Mouse (Mus musculus): ENCODE data around the gene Zfp3. TPM values are rescaled to one million over a fixed set of nuclear protein-coding genes. Genes with fewer than 3 reads are reported as not detected.

The Zfp3 gene
- polyA plus RNA-seq (2012; rRNA removed): 9.1 TPM in 2 replicates

DNA sequence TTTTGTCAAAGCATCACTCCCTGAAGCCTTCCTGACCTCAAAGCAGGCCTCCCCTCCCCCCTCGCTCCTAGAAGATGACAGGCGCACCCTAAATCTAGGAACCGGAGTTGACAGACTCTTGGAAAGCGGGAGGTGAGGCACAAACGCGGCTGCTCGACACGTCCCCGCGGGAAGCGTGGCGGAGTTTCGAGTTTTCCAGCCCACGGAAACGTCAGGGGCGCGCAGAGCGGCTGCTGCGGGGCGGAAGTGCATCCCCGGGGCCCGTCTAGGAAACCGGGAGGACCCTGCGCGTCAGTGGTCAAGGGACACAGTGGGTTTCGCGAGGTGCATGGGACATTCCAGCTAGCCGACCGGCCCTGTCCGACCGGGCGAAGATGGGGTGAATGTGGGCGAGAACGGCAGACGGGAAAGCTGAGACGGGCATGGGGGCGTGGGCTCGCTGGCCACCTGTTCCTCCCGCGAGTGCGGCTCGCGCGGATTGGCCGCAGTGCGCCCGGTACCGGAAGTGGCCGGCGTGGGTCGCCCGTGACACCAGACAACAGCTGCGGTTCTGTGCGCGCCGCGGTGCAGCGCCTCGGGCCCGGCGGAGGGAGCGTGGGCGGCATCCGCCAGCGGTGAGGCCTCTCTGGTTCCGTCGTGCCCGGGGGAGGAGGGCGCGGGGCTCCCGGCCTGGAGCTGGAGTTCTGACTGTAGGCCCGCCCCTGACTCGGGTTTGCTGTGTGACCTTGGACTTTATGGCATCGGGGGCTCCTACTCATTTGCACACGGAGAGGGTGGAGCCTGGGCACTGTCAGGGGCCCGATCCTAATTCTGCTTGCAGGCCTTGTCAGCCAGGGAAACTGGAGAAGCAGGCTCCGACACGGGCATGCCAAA is at the start of gene Zfp3:
TSS of gene Zfp3 (plus strand) at position 274 of the 873 bp plus-strand sequence.

DNA sequence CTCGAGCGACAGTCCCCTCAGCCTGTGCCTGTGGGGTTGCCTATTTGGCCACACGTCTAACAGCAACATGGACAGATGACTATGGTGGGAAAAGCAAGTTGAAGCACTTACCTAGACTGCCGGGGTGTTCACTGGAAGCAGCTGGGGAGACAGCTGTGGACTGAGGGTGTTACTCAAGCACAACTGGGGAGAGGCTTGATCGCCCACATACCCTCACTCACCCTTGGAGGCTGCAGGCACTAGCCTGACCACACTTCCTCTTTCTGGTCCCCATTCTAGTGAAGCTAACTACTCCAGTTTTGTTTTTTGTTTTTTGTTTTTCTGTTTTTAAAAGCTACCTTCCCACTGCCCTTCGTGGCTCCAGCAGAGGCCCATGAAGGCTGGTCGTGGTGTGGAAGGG is 48.4 kb downstream of the Zfp3 start, which contains the start of gene Scimp:
TSS of gene Scimp (minus strand) at position 222 of the 400 bp plus-strand sequence.

Other genes with a start within 250 kb of the Zfp3 start
- 0.17 TPM in 1 of 2 replicates, not detected in the other for gene Vmo1, start 249.6 kb upstream of the Zfp3 start, polyA plus RNA-seq (2012; rRNA removed)
- gene Gltpd2, start 245.0 kb upstream of the Zfp3 start, polyA plus RNA-seq (2012; rRNA removed): not detected in 2 replicates
- gene Psmb6, start 238.8 kb upstream of the Zfp3 start, polyA plus RNA-seq (2012; rRNA removed): 411 and 440 TPM in 2 replicates
- not detected in 2 replicates for gene Gm40193, start 231.3 kb upstream of the Zfp3 start, polyA plus RNA-seq (2012; rRNA removed)
- gene Pld2, start 224.1 kb upstream of the Zfp3 start, polyA plus RNA-seq (2012; rRNA removed): 30.0 and 37.4 TPM in 2 replicates
- 97.3 and 104 TPM in 2 replicates for gene Mink1, start 201.3 kb upstream of the Zfp3 start, polyA plus RNA-seq (2012; rRNA removed)
- 0.12 TPM in 1 of 2 replicates, not detected in the other for gene 4930544D05Rik, start 148.4 kb upstream of the Zfp3 start, polyA plus RNA-seq (2012; rRNA removed)
- 0.13 and 0.53 TPM in 2 replicates for gene Chrne, start 145.0 kb upstream of the Zfp3 start, polyA plus RNA-seq (2012; rRNA removed)
- 0.05 TPM in 1 of 2 replicates, not detected in the other for gene Gp1ba, start 125.1 kb upstream of the Zfp3 start, polyA plus RNA-seq (2012; rRNA removed)
- 96.5 and 96.7 TPM in 2 replicates for gene Rnf167, start 117.0 kb upstream of the Zfp3 start, polyA plus RNA-seq (2012; rRNA removed)
- gene Slc25a11, start 116.7 kb upstream of the Zfp3 start, polyA plus RNA-seq (2012; rRNA removed): 113 and 117 TPM in 2 replicates
- 321 and 340 TPM in 2 replicates for gene Pfn1, start 109.6 kb upstream of the Zfp3 start, polyA plus RNA-seq (2012; rRNA removed)
- 17.5 and 44.8 TPM in 2 replicates for gene Eno3, start 107.0 kb upstream of the Zfp3 start, polyA plus RNA-seq (2012; rRNA removed)
- gene Spag7, start 94.8 kb upstream of the Zfp3 start, polyA plus RNA-seq (2012; rRNA removed): 70.3 and 73.0 TPM in 2 replicates
- 20.3 and 22.8 TPM in 2 replicates for gene Camta2, start 76.1 kb upstream of the Zfp3 start, polyA plus RNA-seq (2012; rRNA removed)
- 0.49 and 0.56 TPM in 2 replicates for gene Inca1, start 64.1 kb upstream of the Zfp3 start, polyA plus RNA-seq (2012; rRNA removed)
- gene Kif1c, start 63.7 kb upstream of the Zfp3 start, polyA plus RNA-seq (2012; rRNA removed): 16.3 and 18.0 TPM in 2 replicates
- 0.07 TPM in 1 of 2 replicates, not detected in the other for gene Scimp, start 48.4 kb downstream of the Zfp3 start, polyA plus RNA-seq (2012; rRNA removed)
- gene Rabep1, start 80.6 kb downstream of the Zfp3 start, polyA plus RNA-seq (2012; rRNA removed): 35.8 and 38.5 TPM in 2 replicates
- 109 and 115 TPM in 2 replicates for gene Nup88, start 205.8 kb downstream of the Zfp3 start, polyA plus RNA-seq (2012; rRNA removed)
- 66.1 and 68.0 TPM in 2 replicates for gene Rpain, start 206.0 kb downstream of the Zfp3 start, polyA plus RNA-seq (2012; rRNA removed)
- 125 and 130 TPM in 2 replicates for gene C1qbp, start 218.8 kb downstream of the Zfp3 start, polyA plus RNA-seq (2012; rRNA removed)
- 27.3 and 27.5 TPM in 2 replicates for gene Dhx33, start 240.2 kb downstream of the Zfp3 start, polyA plus RNA-seq (2012; rRNA removed)